8 mouse cellular contexts compared by ENCODE assay signal in genomic region chr10:81378553-81379182, GRCm38 (mm10). TPM values are rescaled to one million over a fixed set of nuclear protein-coding genes. Genes with fewer than 3 reads are reported as not detected.
DNase-seq lines count a peak whose midpoint lies in the region; ATAC-seq and TF ChIP-seq lines count a peak whose summit lies in the region.

No protein-coding gene starts in this region.

- H3K9me3 ChIP-seq in ES-E14 (ENCODE audit: control insufficient read depth, insufficient read depth, low read depth, low read length) = no peaks in the 10 kb centered on the region
- H3K9me3 ChIP-seq in forebrain, embryonic 16.5 days (ENCODE audit: control insufficient read depth, low read length) = no peaks in the 10 kb centered on the region
- no peaks in the 10 kb centered on the region for H3K9me3 ChIP-seq in lung, embryonic 14.5 days (ENCODE audit: low read depth, low read length)

- H3K27me3 ChIP-seq in forebrain, embryonic 16.5 days (replicated peaks; ENCODE audit: control insufficient read depth, insufficient read depth, low read length) = no peaks in the 10 kb centered on the region
- H3K27me3 ChIP-seq in lung, embryonic 14.5 days (ENCODE audit: insufficient read depth, low read length) = no peaks in the 10 kb centered on the region
- no peaks in the 10 kb centered on the region for H3K27me3 ChIP-seq in thymus, adult 2 months (ENCODE audit: control insufficient read depth, insufficient read depth, low read length)

- H3K36me3 ChIP-seq in ES-E14 (ENCODE audit: control insufficient read depth, insufficient read depth, low read length, poor library complexity, severe bottlenecking) = peaks cover 16% of the 10 kb centered on the region; the same call in 1 of the 2 replicates
- H3K36me3 ChIP-seq in forebrain, embryonic 16.5 days (ENCODE audit: control insufficient read depth, insufficient read depth) = no peaks in the 10 kb centered on the region
- peaks cover 29% of the 10 kb centered on the region for H3K36me3 ChIP-seq in lung, embryonic 14.5 days (ENCODE audit: insufficient read depth)
- no peaks in the 10 kb centered on the region for H3K36me3 ChIP-seq in thymus, adult 2 months (ENCODE audit: control insufficient read depth, insufficient read depth, low read length)

- peak overlapping the region; percentile 66 for H3K4me2 ChIP-seq in forebrain, embryonic 16.5 days (ENCODE audit: low read length)
- peak overlapping the region; percentile 71 for H3K4me2 ChIP-seq in lung, embryonic 14.5 days

- in situ Hi-C loops in ES-E14 (cut with MboI; ENCODE audit: low sequenced_read_pairs in 2 of 2, unreplicated experiment in 2 of 2) = no loop called here

- peaks cover 6% of the 10 kb centered on the region in 2 experiments; a peak in 2 of 4 replicates for H3K4me1 ChIP-seq in ES-E14 (ENCODE audit: control insufficient read depth in 2 of 2, insufficient read depth in 2 of 2, low read length in 2 of 2, poor library complexity in 1 of 2)
- H3K4me1 ChIP-seq in forebrain, embryonic 16.5 days (replicated peaks; ENCODE audit: control insufficient read depth, insufficient read depth, low read length) = peaks cover 24% of the 10 kb centered on the region
- peaks cover 9% of the 10 kb centered on the region for H3K4me1 ChIP-seq in lung, embryonic 14.5 days (ENCODE audit: insufficient read depth)
- peaks cover 20% of the 10 kb centered on the region for H3K4me1 ChIP-seq in olfactory bulb, adult 2 months (ENCODE audit: control insufficient read depth, insufficient read depth, low read length)
- H3K4me1 ChIP-seq in thymus, adult 2 months (replicated peaks; ENCODE audit: control insufficient read depth, insufficient read depth, low read length) = peaks cover 28% of the 10 kb centered on the region

- intact Hi-C loops in heart, postnatal 36 days (cut with DNase I) = no loop called here

- TF ChIP-seq POLR2A in olfactory bulb, adult 2 months (IDR thresholded peaks at IDR 0.05; ENCODE audit: insufficient read depth, low read depth, low read length) = no peak
- TF ChIP-seq POLR2A in thymus, adult 2 months (IDR thresholded peaks at IDR 0.05; ENCODE audit: control insufficient read depth, extremely low read depth, insufficient read depth, low read length, poor library complexity) = peak; percentile 81

- WGBS in forebrain, embryonic 16.5 days = under 1% methylated on average over 46 of the region's 46 CpGs
- WGBS in lung, embryonic 14.5 days = 0% methylated on average over 45 of the region's 46 CpGs
- WGBS in olfactory bulb, adult 2 months = under 1% methylated on average over 46 of the region's 46 CpGs
- under 1% methylated on average over 46 of the region's 46 CpGs for WGBS in thymus, adult 2 months

- peak overlapping the region; percentile 78 to 87 for H3K4me3 ChIP-seq in ES-E14 (ENCODE audit: insufficient read depth in 1 of 2, low read depth in 1 of 2, low read length in 2 of 2, poor library complexity in 1 of 2, severe bottlenecking in 1 of 2)
- peak overlapping the region; percentile 78 for H3K4me3 ChIP-seq in forebrain, embryonic 16.5 days (replicated peaks; ENCODE audit: low read length)
- H3K4me3 ChIP-seq in layer of hippocampus, adult 2 months = peak overlapping the region; percentile 62
- peak overlapping the region; percentile 89 for H3K4me3 ChIP-seq in lung, embryonic 14.5 days (ENCODE audit: low read depth, low read length)
- H3K4me3 ChIP-seq in olfactory bulb, adult 2 months (ENCODE audit: insufficient read depth, low read depth, low read length) = peak overlapping the region; percentile 91
- peak overlapping the region; percentile 59 for H3K4me3 ChIP-seq in thymus, adult 2 months (ENCODE audit: control insufficient read depth, insufficient read depth, low read length)

- peak overlapping the region; percentile 70 for H3K9ac ChIP-seq in ES-E14 (ENCODE audit: insufficient read depth, low read depth, low read length, poor library complexity, severe bottlenecking)
- peak overlapping the region; percentile 40 for H3K9ac ChIP-seq in forebrain, embryonic 16.5 days (replicated peaks; ENCODE audit: low read depth, low read length)
- H3K9ac ChIP-seq in lung, embryonic 14.5 days = peak overlapping the region; percentile 95

- H3K27ac ChIP-seq in ES-E14 (ENCODE audit: insufficient read depth, low read depth, low read length, poor library complexity, severe bottlenecking) = peak overlapping the region; percentile 33
- H3K27ac ChIP-seq in forebrain, embryonic 16.5 days (ENCODE audit: low read length) = peak overlapping the region; percentile 69
- peak overlapping the region; percentile 50; the same call in 1 of the 2 replicates for H3K27ac ChIP-seq in layer of hippocampus, adult 2 months
- H3K27ac ChIP-seq in lung, embryonic 14.5 days (ENCODE audit: low read depth) = peak overlapping the region; percentile 71
- H3K27ac ChIP-seq in olfactory bulb, adult 2 months (ENCODE audit: insufficient read depth, low read depth, low read length) = no peak overlapping the region
- H3K27ac ChIP-seq in thymus, adult 2 months (ENCODE audit: control insufficient read depth, insufficient read depth, low read length) = peak overlapping the region; percentile 36; the same call in 1 of the 2 replicates

- peak; percentile 97 for ATAC-seq in forebrain, embryonic 16.5 days
- peak; percentile 95 for ATAC-seq in lung, embryonic 14.5 days (ENCODE audit: insufficient read depth)

- peak; percentile 100 for DNase-seq in ES-E14 (ENCODE audit: low read depth, low spot score)
- DNase-seq in cerebellum, adult 18-20 months = peak; percentile 100
- peak; percentile 100 for DNase-seq in heart, postnatal 36 days
- peak; percentile 100 for DNase-seq in layer of hippocampus, adult 2 months (ENCODE audit: low spot score in 2 of 2)
- peak; percentile 100 for DNase-seq in lung, embryonic 14.5 days
- DNase-seq in thymus, adult 2 months = peak; percentile 100

- no peak for TF ChIP-seq CTCF in layer of hippocampus, adult 2 months (conservative IDR thresholded peaks at IDR 0.05)
- TF ChIP-seq CTCF in lung, embryonic 14.5 days (IDR thresholded peaks at IDR 0.05; ENCODE audit: low read depth) = no peak
- no peak for TF ChIP-seq CTCF in olfactory bulb, adult 2 months (IDR thresholded peaks at IDR 0.05; ENCODE audit: insufficient read depth, low read depth, low read length)
- TF ChIP-seq CTCF in thymus, adult 2 months (IDR thresholded peaks at IDR 0.05; ENCODE audit: borderline replicate concordance, control insufficient read depth, extremely low read depth, insufficient read depth, low read length, poor library complexity) = 0 out of 2 replicates have a peak, but pooled peaks have one; percentile 39

TF ChIP-seq in ES-E14, 5 proteins besides CTCF, POLR2A, EP300 and RAD21:
- TF ChIP-seq ZNF384 (IDR thresholded peaks at IDR 0.05; ENCODE audit: low read depth, low read length) = no peak
- TF ChIP-seq ZC3H11A (IDR thresholded peaks at IDR 0.05; ENCODE audit: borderline replicate concordance, low read depth, low read length) = no peak
- TF ChIP-seq CHD2 (IDR thresholded peaks at IDR 0.05; ENCODE audit: low read depth, low read length) = no peak
- TF ChIP-seq HCFC1 (IDR thresholded peaks at IDR 0.05; ENCODE audit: borderline replicate concordance, insufficient read depth, low read length) = no peak
- TF ChIP-seq MAFK (IDR thresholded peaks at IDR 0.05; ENCODE audit: insufficient read depth, low read depth, low read length) = no peak

RNA-seq across cellular contexts. Expression of gene Fzr1, which starts 0.4 kb away (rescaled TPM):
- total RNA-seq in ES-E14 (2012; rRNA removed) = 63.0 and 94.5 TPM in 2 replicates
- 121 and 133 TPM in 2 replicates for polyA plus RNA-seq in forebrain, embryonic 16.5 days (2015; fragmentation: Nextera tagmentation; extraction: Ambion mirVana)
- 10 to 100 TPM; 27.8 to 29.4 TPM for total RNA-seq in heart, postnatal 36 days (2021)
- total RNA-seq in layer of hippocampus, adult 2 months (2021) = 10 to 100 TPM; 70.1 to 72.0 TPM
- 109 and 116 TPM in 2 replicates for polyA plus RNA-seq in lung, embryonic 14.5 days (2014; fragmentation: Nextera tagmentation; extraction: Ambion mirVana)
- polyA plus RNA-seq in olfactory bulb, adult 2 months (2012; ENCODE audit: insufficient read depth, insufficient read length, low replicate concordance, missing spikeins) = not detected in 2 replicates
- polyA plus RNA-seq in thymus, adult 2 months (2012; rRNA removed) = 181 and 201 TPM in 2 replicates

RNA-seq across cellular contexts. Expression of gene Dohh, which starts 5.6 kb away (rescaled TPM):
- 168 and 183 TPM in 2 replicates for total RNA-seq in ES-E14 (2012; rRNA removed)
- 86.0 and 91.0 TPM in 2 replicates for polyA plus RNA-seq in forebrain, embryonic 16.5 days (2015; fragmentation: Nextera tagmentation; extraction: Ambion mirVana)
- total RNA-seq in heart, postnatal 36 days (2021) = 10 to 100 TPM; 50.3 to 52.2 TPM
- 10 to 100 TPM; 75.9 to 79.7 TPM for total RNA-seq in layer of hippocampus, adult 2 months (2021)
- polyA plus RNA-seq in lung, embryonic 14.5 days (2014; fragmentation: Nextera tagmentation; extraction: Ambion mirVana) = 57.5 and 67.0 TPM in 2 replicates
- polyA plus RNA-seq in olfactory bulb, adult 2 months (2012; ENCODE audit: insufficient read depth, insufficient read length, low replicate concordance, missing spikeins) = not detected in 2 replicates
- polyA plus RNA-seq in thymus, adult 2 months (2012; rRNA removed) = 119 and 123 TPM in 2 replicates

RNA-seq across cellular contexts. Expression of gene Gm48551, which starts 5.6 kb away (rescaled TPM):
- 1.1 and 1.8 TPM in 2 replicates for total RNA-seq in ES-E14 (2012; rRNA removed)
- polyA plus RNA-seq in forebrain, embryonic 16.5 days (2015; fragmentation: Nextera tagmentation; extraction: Ambion mirVana) = 6.2 and 8.8 TPM in 2 replicates
- total RNA-seq in heart, postnatal 36 days (2021) = 1 to 10 TPM; 1.1 to 2.0 TPM
- 1 to 10 TPM; 4.4 to 6.1 TPM for total RNA-seq in layer of hippocampus, adult 2 months (2021)
- 2.8 and 3.8 TPM in 2 replicates for polyA plus RNA-seq in lung, embryonic 14.5 days (2014; fragmentation: Nextera tagmentation; extraction: Ambion mirVana)
- not detected in 2 replicates for polyA plus RNA-seq in olfactory bulb, adult 2 months (2012; ENCODE audit: insufficient read depth, insufficient read length, low replicate concordance, missing spikeins)
- 4.1 and 5.3 TPM in 2 replicates for polyA plus RNA-seq in thymus, adult 2 months (2012; rRNA removed)

RNA-seq across cellular contexts. Expression of gene Gm48552, which starts 10.1 kb away (rescaled TPM):
- total RNA-seq in ES-E14 (2012; rRNA removed) = 2.5 and 2.7 TPM in 2 replicates
- 1.0 and 2.2 TPM in 2 replicates for polyA plus RNA-seq in forebrain, embryonic 16.5 days (2015; fragmentation: Nextera tagmentation; extraction: Ambion mirVana)
- total RNA-seq in heart, postnatal 36 days (2021) = under 1 TPM in 1 of 2 experiments, not detected in 1; 0.62 TPM
- total RNA-seq in layer of hippocampus, adult 2 months (2021) = 1 to 10 TPM; 5.5 to 8.1 TPM
- 1.3 and 1.4 TPM in 2 replicates for polyA plus RNA-seq in lung, embryonic 14.5 days (2014; fragmentation: Nextera tagmentation; extraction: Ambion mirVana)
- not detected in 2 replicates for polyA plus RNA-seq in olfactory bulb, adult 2 months (2012; ENCODE audit: insufficient read depth, insufficient read length, low replicate concordance, missing spikeins)
- 7.5 and 8.4 TPM in 2 replicates for polyA plus RNA-seq in thymus, adult 2 months (2012; rRNA removed)

RNA-seq across cellular contexts. Expression of gene 4930404N11Rik, which starts 13.1 kb away (rescaled TPM):
- total RNA-seq in ES-E14 (2012; rRNA removed) = 9.4 and 19.1 TPM in 2 replicates
- polyA plus RNA-seq in forebrain, embryonic 16.5 days (2015; fragmentation: Nextera tagmentation; extraction: Ambion mirVana) = 0.72 and 0.86 TPM in 2 replicates
- under 1 TPM; 0.31 to 0.81 TPM for total RNA-seq in heart, postnatal 36 days (2021)
- total RNA-seq in layer of hippocampus, adult 2 months (2021) = 1 to 10 TPM; 1.6 to 2.4 TPM
- polyA plus RNA-seq in lung, embryonic 14.5 days (2014; fragmentation: Nextera tagmentation; extraction: Ambion mirVana) = 0.65 and 0.92 TPM in 2 replicates
- not detected in 2 replicates for polyA plus RNA-seq in olfactory bulb, adult 2 months (2012; ENCODE audit: insufficient read depth, insufficient read length, low replicate concordance, missing spikeins)
- 12.7 TPM in 2 replicates for polyA plus RNA-seq in thymus, adult 2 months (2012; rRNA removed)

Comparison
In these comparisons a context has a peak if more than half of its experiments do, and no peak if none do; other contexts are left out.
1. H3K9ac ChIP-seq: peak in every context shown above with its lines; median percentile 95 in lung, embryonic 14.5 days; 70 in ES-E14; 40 in forebrain, embryonic 16.5 days.
2. RNA of gene Dohh, which starts 5.6 kb away (polyA plus RNA-seq): 119 to 123 TPM in thymus, adult 2 months, 86.0 to 91.0 TPM in forebrain, embryonic 16.5 days and 57.5 to 67.0 TPM in lung, embryonic 14.5 days; not detected in olfactory bulb, adult 2 months; every median in the first group is over 10 times any median in the second.
3. Peak in every context shown above with its lines, with median percentiles within 50 percentile points of each other: DNase-seq and H3K4me3 ChIP-seq.